Mouse (Mus musculus): ENCODE measurements around the gene Prelp. TPM values are rescaled to one million over a fixed set of nuclear protein-coding genes. Genes with fewer than 3 reads are reported as not detected.

Gene Prelp
- total and polyA plus RNA-seq, 3 experiments: not detected

- H3K4me1 ChIP-seq (ENCODE audit: control insufficient read depth in 1 of 2, insufficient read depth in 2 of 2, low read length in 2 of 2): no peaks in the 10 kb centered on the region
- H3K36me3 ChIP-seq (ENCODE audit: control insufficient read depth in 1 of 2, insufficient read depth in 2 of 2, low read length in 2 of 2): no peaks in the 10 kb centered on the region
- no peak overlapping the region for H3K9ac ChIP-seq (ENCODE audit: control insufficient read depth, low read depth, low read length, poor library complexity, severe bottlenecking)
- TF ChIP-seq MEF2A (IDR thresholded peaks at IDR 0.05; ENCODE audit: extremely low read depth, insufficient replicate concordance, low read depth, low read length, poor library complexity, severe bottlenecking) (no peak), NELFE (IDR thresholded peaks at IDR 0.05; ENCODE audit: low read depth, low read length) (no peak), ZKSCAN1 (IDR thresholded peaks at IDR 0.05; ENCODE audit: low read depth, low read length) (no peak), CTCF (IDR thresholded peaks at IDR 0.05 in 2 of 3, conservative IDR thresholded peaks at IDR 0.05 in 1 of 3; ENCODE audit: control insufficient read depth in 1 of 3, insufficient read depth in 1 of 3, low read depth in 2 of 3, low read length in 3 of 3, poor library complexity in 1 of 3, severe bottlenecking in 1 of 3) (peak in 1 of 3 experiments; percentile 36; a peak in 2 of 6 replicates), GABPA (IDR thresholded peaks at IDR 0.05; ENCODE audit: low read depth, low read length) (no peak), NRF1 (IDR thresholded peaks at IDR 0.05; ENCODE audit: insufficient read depth, low read depth, low read length, poor library complexity, severe bottlenecking) (0 out of 2 replicates have a peak, but pooled peaks have one; percentile 18), POLR2AphosphoS5 (IDR thresholded peaks at IDR 0.05; ENCODE audit: borderline replicate concordance, low read depth, low read length) (no peak), TCF12 (IDR thresholded peaks at IDR 0.05; ENCODE audit: low read depth, low read length) (no peak), HCFC1 (IDR thresholded peaks at IDR 0.05; ENCODE audit: low read depth, low read length) (peak; percentile 84)
- no peaks in the 10 kb centered on the region for H3K9me3 ChIP-seq (replicated peaks; ENCODE audit: insufficient read depth, low read length)
- peaks cover 6 to 7% of the 10 kb centered on the region in 2 experiments for H3K27me3 ChIP-seq (ENCODE audit: control insufficient read depth in 1 of 2, insufficient read depth in 2 of 2, low read length in 2 of 2)
- H3K27ac ChIP-seq (ENCODE audit: control insufficient read depth, low read depth, low read length): no peak overlapping the region
- no peak overlapping the region for H3K4me3 ChIP-seq (ENCODE audit: control insufficient read depth in 1 of 2, insufficient read depth in 1 of 2, low read depth in 2 of 2, low read length in 2 of 2)
- DNase-seq (ENCODE audit: low read depth, low spot score): peak; percentile 44
- no peaks in the 10 kb centered on the region for H3K79me2 ChIP-seq (ENCODE audit: control insufficient read depth, insufficient read depth, low read length, poor library complexity)
Measured at GRCm38 (mm10) chr1:133924141-133924875, 3.1 kb upstream of the Prelp start.

GRCm38 (mm10) chr1:133923071-133923470 is 1.9 kb upstream of the Prelp start:
- Histone ChIP-seq H3K27ac (ENCODE audit: control insufficient read depth, low read depth, low read length) (no peak overlapping the region), H3K9me3 (replicated peaks; ENCODE audit: insufficient read depth, low read length) (no peaks in the 10 kb centered on the region), H3K27me3 (ENCODE audit: control insufficient read depth in 1 of 2, insufficient read depth in 2 of 2, low read length in 2 of 2) (peaks cover 9% of the 10 kb centered on the region in 2 experiments), H3K36me3 (ENCODE audit: control insufficient read depth in 1 of 2, insufficient read depth in 2 of 2, low read length in 2 of 2) (no peaks in the 10 kb centered on the region), H3K4me3 (ENCODE audit: control insufficient read depth in 1 of 2, insufficient read depth in 1 of 2, low read depth in 2 of 2, low read length in 2 of 2) (no peak overlapping the region), H3K9ac (ENCODE audit: control insufficient read depth, low read depth, low read length, poor library complexity, severe bottlenecking) (no peak overlapping the region), H3K79me2 (ENCODE audit: control insufficient read depth, insufficient read depth, low read length, poor library complexity) (no peaks in the 10 kb centered on the region), H3K4me1 (ENCODE audit: control insufficient read depth in 1 of 2, insufficient read depth in 2 of 2, low read length in 2 of 2) (no peaks in the 10 kb centered on the region)
- TF ChIP-seq SIN3A (IDR thresholded peaks at IDR 0.05; ENCODE audit: low read length): no peak
- no peak for TF ChIP-seq HCFC1 (IDR thresholded peaks at IDR 0.05; ENCODE audit: low read depth, low read length)
- TF ChIP-seq MYC (IDR thresholded peaks at IDR 0.05; ENCODE audit: low read depth, low read length): no peak
- TF ChIP-seq UBTF (IDR thresholded peaks at IDR 0.05; ENCODE audit: borderline replicate concordance, insufficient read depth, low read depth, low read length): no peak
- no peak for DNase-seq (ENCODE audit: low read depth, low spot score)

GRCm38 (mm10) chr1:133920876-133921275 is 338 bp downstream of the Prelp start:
- Histone ChIP-seq H3K27me3 (ENCODE audit: control insufficient read depth in 1 of 2, insufficient read depth in 2 of 2, low read length in 2 of 2) (peaks cover 13 to 14% of the 10 kb centered on the region in 2 experiments), H3K4me3 (ENCODE audit: control insufficient read depth in 1 of 2, insufficient read depth in 1 of 2, low read depth in 2 of 2, low read length in 2 of 2) (no peak overlapping the region), H3K9me3 (replicated peaks; ENCODE audit: insufficient read depth, low read length) (no peaks in the 10 kb centered on the region), H3K4me1 (ENCODE audit: control insufficient read depth in 1 of 2, insufficient read depth in 2 of 2, low read length in 2 of 2) (no peaks in the 10 kb centered on the region), H3K36me3 (ENCODE audit: control insufficient read depth in 1 of 2, insufficient read depth in 2 of 2, low read length in 2 of 2) (no peaks in the 10 kb centered on the region), H3K27ac (ENCODE audit: control insufficient read depth, low read depth, low read length) (no peak overlapping the region), H3K79me2 (ENCODE audit: control insufficient read depth, insufficient read depth, low read length, poor library complexity) (no peaks in the 10 kb centered on the region), H3K9ac (ENCODE audit: control insufficient read depth, low read depth, low read length, poor library complexity, severe bottlenecking) (no peak overlapping the region)
- TF ChIP-seq EP300 (IDR thresholded peaks at IDR 0.05; ENCODE audit: low read depth in 1 of 2, low read length in 2 of 2): no peak
- no peak for TF ChIP-seq MEF2A (IDR thresholded peaks at IDR 0.05; ENCODE audit: extremely low read depth, insufficient replicate concordance, low read depth, low read length, poor library complexity, severe bottlenecking)
- TF ChIP-seq KAT2A (conservative IDR thresholded peaks at IDR 0.05; ENCODE audit: low read depth, low read length): no peak
- TF ChIP-seq SIN3A (IDR thresholded peaks at IDR 0.05; ENCODE audit: low read length): no peak
- no peak for TF ChIP-seq TBP (IDR thresholded peaks at IDR 0.05; ENCODE audit: low read depth, low read length)
- no peak for TF ChIP-seq CHD2 (IDR thresholded peaks at IDR 0.05; ENCODE audit: low read length)
- no peak for TF ChIP-seq MAZ (IDR thresholded peaks at IDR 0.05; ENCODE audit: low read depth, low read length)
- TF ChIP-seq POLR2AphosphoS2 (IDR thresholded peaks at IDR 0.05; ENCODE audit: low read length): no peak
- TF ChIP-seq ZMIZ1 (IDR thresholded peaks at IDR 0.05; ENCODE audit: low read depth, low read length): no peak
- DNase-seq (ENCODE audit: low read depth, low spot score): no peak

Data from MEL (cell line).